Mouse (Mus musculus) embryonic facial prominence, embryonic 11.5 days (tissue): ENCODE results near the gene Taf5. TPM values are rescaled to one million over a fixed set of nuclear protein-coding genes. Genes with fewer than 3 reads are reported as not detected.

Experiments used
- ATAC-seq: fragments of 200-750 bp; cut with Nextera tagmentation; replicated peaks from 2 replicates; pipeline ENCODE4 v1.8.0; 2017; ENCODE audit warnings: low read depth; ENCODE audit not compliant: insufficient number of reproducible peaks, low FRiP score, low TSS enrichment
- DNase-seq: peaks from one replicate; pipeline ENCODE4 v3.0.0-alpha.2; 2015; ENCODE audit warnings: low spot score
- H3K27ac ChIP-seq: fragments of 300-500 bp; sonication (generic); replicated peaks from 2 replicates; pipeline ENCODE4 v1.5.1; 2014; ENCODE audit warnings: mild to moderate bottlenecking, low read depth, low read length, control low read depth
- H3K27me3 ChIP-seq: fragments of 300-500 bp; sonication (generic); 2 replicates; pipeline ENCODE4 v1.6.1; 2014; ENCODE audit warnings: mild to moderate bottlenecking, low read length, moderate library complexity, mixed read lengths; ENCODE audit not compliant: control insufficient read depth, insufficient read depth
- H3K36me3 ChIP-seq: fragments of 300-500 bp; sonication (generic); replicated peaks from 2 replicates; pipeline ENCODE4 v1.6.1; 2014; ENCODE audit warnings: low read depth, mild to moderate bottlenecking, low read length, moderate library complexity, mixed read lengths; ENCODE audit not compliant: control insufficient read depth, insufficient read depth
- H3K4me1 ChIP-seq: fragments of 300-500 bp; sonication (generic); 2 replicates; pipeline ENCODE4 v1.6.1; 2014; ENCODE audit warnings: low read length, mixed read lengths; ENCODE audit not compliant: control insufficient read depth, insufficient read depth
- H3K4me2 ChIP-seq: fragments of 300-500 bp; sonication (generic); 2 replicates; pipeline ENCODE4 v1.6.1; 2014; ENCODE audit warnings: low read depth, mild to moderate bottlenecking, control low read depth, low read length, moderate library complexity
- H3K4me3 ChIP-seq: fragments of 300-500 bp; sonication (generic); 2 replicates; pipeline ENCODE4 v1.5.1; 2014; ENCODE audit warnings: low read depth, low read length, control low read depth
- H3K9ac ChIP-seq: fragments of 300-500 bp; sonication (generic); replicated peaks from 2 replicates; pipeline ENCODE4 v1.6.1; 2014; ENCODE audit warnings: mild to moderate bottlenecking, control low read depth, low read length
- H3K9me3 ChIP-seq: fragments of 300-500 bp; sonication (generic); replicated peaks from 2 replicates; pipeline ENCODE4 v1.6.1; 2016; ENCODE audit warnings: mild to moderate bottlenecking, low read length, inconsistent platforms, mixed read lengths; ENCODE audit not compliant: control insufficient read depth
- WGBS: fragments of 180-500 bp; shearing (Covaris S2); extraction: QIAGEN DNeasy Blood & Tissue Kit; methylation state at CpG from one replicate; pipeline ENCODE4 v1.1.7; 2014; 5-methylcytosine and 5-hydroxymethylcytosine counted together
- polyA plus RNA-seq: library from polyadenylated mRNA; unstranded; fragments of >200 nt; fragmentation: Nextera tagmentation; extraction: Ambion mirVana; gene quantifications from 2 replicates; pipeline ENCODE4 v1.2.1, GENCODE M21; 2014

Gene Taf5
- polyA plus RNA-seq = 12.8 and 13.4 TPM in 2 replicates

GRCm38 (mm10) chr19:47067096-47067882, at the start of gene Taf5:
Taf5 (plus strand) TSS chr19:47067746.
- peak within 1 kb of the TSS; percentile 41 for H3K4me2 ChIP-seq
- H3K9me3 ChIP-seq = no peaks in the 10 kb centered on the region
- peak within 1 kb of the TSS; percentile 93 for H3K4me3 ChIP-seq
- ATAC-seq (peak; percentile 70), DNase-seq (peak; percentile 98)
- no peaks in the 10 kb centered on the region for H3K27me3 ChIP-seq
- no peaks in the 10 kb centered on the region for H3K4me1 ChIP-seq
- H3K9ac ChIP-seq = peak within 1 kb of the TSS; percentile 92
- 10% methylated on average over 49 of the region's 49 CpGs for WGBS
- no peaks in the 10 kb centered on the region; the same call in 1 of the 2 replicates for H3K36me3 ChIP-seq
- H3K27ac ChIP-seq = peak within 1 kb of the TSS; percentile 75

GRCm38 (mm10) chr19:47017831-47018230, 49.7 kb upstream of the Taf5 start:
- Histone ChIP-seq H3K4me2 (no peak overlapping the region), H3K4me1 (peaks cover 4% of the 10 kb centered on the region; the same call in 1 of the 2 replicates), H3K27ac (no peak overlapping the region), H3K9ac (0 out of 2 replicates have a peak overlapping the region, but pooled peaks have one; percentile 22), H3K36me3 (no peaks in the 10 kb centered on the region; the same call in 1 of the 2 replicates), H3K9me3 (no peaks in the 10 kb centered on the region), H3K27me3 (peaks cover 37% of the 10 kb centered on the region), H3K4me3 (no peak overlapping the region)
- WGBS = 4% methylated on average over 3 of the region's 3 CpGs
- DNase-seq (no peak), ATAC-seq (no peak)

GRCm38 (mm10) chr19:47018330-47018729, 49.2 kb upstream of the Taf5 start:
- 29% methylated on average over 2 of the region's 2 CpGs for WGBS
- 0 out of 2 replicates have a peak overlapping the region, but pooled peaks have one; percentile 22 for H3K9ac ChIP-seq
- no peak overlapping the region for H3K4me3 ChIP-seq
- H3K27ac ChIP-seq = no peak overlapping the region
- peaks cover 4% of the 10 kb centered on the region; the same call in 1 of the 2 replicates for H3K4me1 ChIP-seq
- no peak overlapping the region for H3K4me2 ChIP-seq
- H3K36me3 ChIP-seq = no peaks in the 10 kb centered on the region; the same call in 1 of the 2 replicates
- H3K27me3 ChIP-seq = peaks cover 32% of the 10 kb centered on the region
- no peak for ATAC-seq
- no peaks in the 10 kb centered on the region for H3K9me3 ChIP-seq
- no peak for DNase-seq

GRCm38 (mm10) chr19:47019326-47019725, 48.2 kb upstream of the Taf5 start:
- H3K27ac ChIP-seq = no peak overlapping the region
- peaks cover 4% of the 10 kb centered on the region; the same call in 1 of the 2 replicates for H3K4me1 ChIP-seq
- no peaks in the 10 kb centered on the region; the same call in 1 of the 2 replicates for H3K36me3 ChIP-seq
- DNase-seq (peak; percentile 39), ATAC-seq (peak; percentile 44; the same call in 1 of the 2 replicates)
- 19% methylated on average over 6 of the region's 6 CpGs for WGBS
- H3K9ac ChIP-seq = no peak overlapping the region; the same call in 1 of the 2 replicates
- no peak overlapping the region for H3K4me3 ChIP-seq
- no peak overlapping the region for H3K4me2 ChIP-seq
- H3K27me3 ChIP-seq = peaks cover 22% of the 10 kb centered on the region
- H3K9me3 ChIP-seq = no peaks in the 10 kb centered on the region

- Histone ChIP-seq H3K9me3 (no peaks in the 10 kb centered on the region), H3K4me2 (no peak overlapping the region), H3K27me3 (0 out of 2 replicates have a peak, but pooled peaks cover 2% of the 10 kb centered on the region), H3K9ac (no peak overlapping the region), H3K4me3 (no peak overlapping the region), H3K27ac (no peak overlapping the region), H3K4me1 (no peaks in the 10 kb centered on the region), H3K36me3 (no peaks in the 10 kb centered on the region)
- WGBS = 87% methylated on average over 4 of the region's 4 CpGs
- ATAC-seq = no peak
- no peak for DNase-seq
Observed at GRCm38 (mm10) chr19:47022709-47023108, 44.8 kb upstream of the Taf5 start.

GRCm38 (mm10) chr19:47023546-47023945, 44.0 kb upstream of the Taf5 start:
- no peaks in the 10 kb centered on the region for H3K36me3 ChIP-seq
- no peaks in the 10 kb centered on the region for H3K4me1 ChIP-seq
- H3K9me3 ChIP-seq = no peaks in the 10 kb centered on the region
- ATAC-seq (no peak), DNase-seq (no peak)
- H3K27ac ChIP-seq = no peak overlapping the region
- no peak overlapping the region for H3K4me3 ChIP-seq
- no peak overlapping the region for H3K9ac ChIP-seq
- no peak overlapping the region for H3K4me2 ChIP-seq
- 89% methylated on average over 13 of the region's 13 CpGs for WGBS
- H3K27me3 ChIP-seq = no peaks in the 10 kb centered on the region

- 87% methylated on average over 10 of the region's 10 CpGs for WGBS
- no peaks in the 10 kb centered on the region for H3K9me3 ChIP-seq
- H3K27ac ChIP-seq = no peak overlapping the region
Observed at GRCm38 (mm10) chr19:47024954-47025353, 42.6 kb upstream of the Taf5 start.

GRCm38 (mm10) chr19:47026513-47026912, 41.0 kb upstream of the Taf5 start:
- H3K4me2 ChIP-seq = no peak overlapping the region
- WGBS = 91% methylated on average over 4 of the region's 4 CpGs
- DNase-seq (no peak), ATAC-seq (no peak)
- no peak overlapping the region for H3K9ac ChIP-seq
- H3K36me3 ChIP-seq = no peaks in the 10 kb centered on the region
- no peak overlapping the region for H3K4me3 ChIP-seq
- no peaks in the 10 kb centered on the region for H3K9me3 ChIP-seq
- no peak overlapping the region for H3K27ac ChIP-seq
- H3K27me3 ChIP-seq = no peaks in the 10 kb centered on the region
- no peaks in the 10 kb centered on the region for H3K4me1 ChIP-seq

More at GRCm38 (mm10) chr19:47024954-47025353, 42.6 kb upstream of the Taf5 start:
- Histone ChIP-seq H3K4me1 (no peaks in the 10 kb centered on the region), H3K27me3 (no peaks in the 10 kb centered on the region), H3K36me3 (no peaks in the 10 kb centered on the region), H3K4me2 (no peak overlapping the region), H3K9ac (no peak overlapping the region), H3K4me3 (no peak overlapping the region)
- ATAC-seq = no peak
- DNase-seq = no peak
